Mouse (Mus musculus) ES-Bruce4 (cell line): ENCODE data around the gene Knop1.

Experiments
- CTCF ChIP-seq: IDR thresholded peaks from one replicate; pipeline ENCODE4 v1.8.1; 2011; ENCODE audit warnings: low read depth, low read length
- EP300 ChIP-seq: IDR thresholded peaks from 2 replicates; pipeline ENCODE4 v1.6.1; 2011; ENCODE audit warnings: low read depth, low read length; ENCODE audit not compliant: insufficient read depth
- POLR2A ChIP-seq: IDR thresholded peaks from one replicate; pipeline ENCODE4 v1.8.1; 2011; ENCODE audit warnings: low read length; ENCODE audit not compliant: insufficient read depth

DNA sequence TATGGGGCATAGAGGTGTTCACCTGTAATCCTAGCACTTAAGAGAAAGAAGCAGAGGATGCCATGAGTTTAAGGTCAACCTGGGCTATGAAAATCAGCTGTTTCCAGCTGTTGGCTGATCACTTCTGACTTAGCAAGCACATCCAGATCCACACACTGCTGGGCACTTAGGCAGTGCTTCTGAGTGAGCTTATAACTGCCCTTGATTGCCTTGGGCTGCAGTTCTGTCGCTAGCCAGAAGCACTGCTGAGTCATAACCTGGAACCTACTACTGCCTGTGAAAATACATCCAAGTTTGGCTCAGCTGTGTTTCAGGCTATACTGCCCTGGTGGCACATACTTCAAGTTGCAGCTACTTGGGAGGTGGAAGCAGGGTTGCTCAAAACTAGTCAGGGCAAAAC lies 14.3 kb downstream of the Knop1 start:
- TF ChIP-seq CTCF (no peak), POLR2A (no peak), EP300 (no peak)
